Mouse (Mus musculus): ENCODE results near the gene Zswim3. TPM values are rescaled to one million over a fixed set of nuclear protein-coding genes. Genes with fewer than 3 reads are reported as not detected.
A peak's percentile ranks its signal among the peaks of the same experiment; 100 is the strongest.

The Zswim3 gene
- polyA plus RNA-seq, 1 experiment from 2014 or later: 9.9 TPM

DNA sequence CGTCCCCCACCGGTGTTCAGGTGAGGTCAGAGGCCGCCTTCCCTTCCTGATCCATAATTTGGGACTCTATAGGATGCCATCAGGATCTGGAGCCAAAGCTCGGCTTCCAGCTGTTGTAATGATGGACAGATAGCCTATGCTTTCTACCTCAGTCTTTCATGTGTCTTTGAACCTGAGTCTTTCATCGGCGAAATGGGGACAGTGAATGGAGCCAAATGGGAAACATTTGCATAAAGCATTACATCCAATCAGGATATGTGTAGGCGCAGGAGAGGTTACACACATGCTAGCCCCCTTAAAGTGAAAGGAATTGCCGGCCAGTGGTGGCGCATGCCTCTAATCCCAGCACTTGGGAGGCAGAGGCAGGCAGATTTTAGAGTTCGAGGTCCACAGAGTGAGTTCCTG, 18.3 kb downstream of the Zswim3 start:
- Histone ChIP-seq H3K36me3 (peaks cover 60% of the 10 kb centered on the region), H3K27me3 (ENCODE audit: low read depth, poor library complexity, severe bottlenecking) (no peaks in the 10 kb centered on the region), H3K4me1 (peaks cover 12% of the 10 kb centered on the region), H3K4me3 (peak overlapping the region; percentile 85), H3K27ac (peak overlapping the region; percentile 85), H3K9me3 (replicated peaks) (no peaks in the 10 kb centered on the region)
- WGBS: 4% methylated on average over 10 of the region's 10 CpGs
- DNase-seq (ENCODE audit: low spot score): no peak

DNA sequence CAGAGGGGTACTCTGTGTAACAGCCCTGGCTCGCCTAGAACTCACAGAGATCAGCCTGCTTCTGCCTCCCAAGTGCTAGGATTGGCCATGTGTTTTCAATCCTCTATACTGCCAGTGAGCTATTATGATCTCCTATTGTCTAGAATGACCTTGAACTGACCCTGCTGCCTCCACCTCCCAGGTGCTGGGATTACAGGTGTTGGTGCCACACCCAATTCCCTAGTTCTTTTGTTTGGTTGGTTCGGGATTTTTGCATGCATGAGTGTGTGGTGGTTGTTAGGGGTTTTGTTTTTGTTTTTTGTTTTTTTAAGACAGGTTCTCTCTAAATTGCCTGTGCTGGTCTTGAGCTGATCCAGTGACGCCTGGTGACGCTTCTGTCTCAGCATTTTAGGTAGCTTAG, 19.1 kb downstream of the Zswim3 start:
- H3K4me3 ChIP-seq: peak overlapping the region; percentile 85; the same call in 1 of the 2 replicates

DNA sequence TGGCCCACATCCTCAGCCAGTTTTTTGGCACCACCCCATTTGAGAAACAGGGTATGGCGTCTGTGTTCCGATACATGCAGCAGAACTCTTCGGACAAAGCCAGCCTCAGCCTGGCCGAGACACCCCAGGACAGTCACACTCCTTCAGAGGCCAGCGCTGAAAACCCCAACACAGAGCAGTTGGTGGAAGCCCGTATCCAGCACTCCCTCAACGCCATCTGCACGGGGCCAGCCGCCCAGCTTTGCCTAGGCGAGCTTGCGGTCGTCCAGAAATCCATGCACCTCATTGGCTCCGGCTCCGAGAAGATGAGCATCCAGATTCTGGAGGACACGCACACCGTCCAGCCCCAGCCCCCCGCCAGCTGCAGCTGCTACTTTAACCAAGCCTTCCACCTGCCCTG, 20.6 kb downstream of the Zswim3 start:
- Histone ChIP-seq H3K4me1 (peaks cover 12% of the 10 kb centered on the region), H3K27me3 (ENCODE audit: low read depth, poor library complexity, severe bottlenecking) (no peaks in the 10 kb centered on the region), H3K27ac (no peak overlapping the region), H3K4me3 (no peak overlapping the region), H3K9me3 (replicated peaks) (no peaks in the 10 kb centered on the region), H3K36me3 (peaks cover 61% of the 10 kb centered on the region)
- 95% methylated on average over 17 of the region's 17 CpGs for WGBS
- no peak for DNase-seq (ENCODE audit: low spot score)

More for the DNA sequence above, 19.1 kb downstream of the Zswim3 start:
- Histone ChIP-seq H3K27me3 (ENCODE audit: low read depth, poor library complexity, severe bottlenecking) (no peaks in the 10 kb centered on the region), H3K9me3 (replicated peaks) (no peaks in the 10 kb centered on the region), H3K4me1 (peaks cover 12% of the 10 kb centered on the region), H3K27ac (no peak overlapping the region), H3K36me3 (peaks cover 67% of the 10 kb centered on the region)
- no peak for DNase-seq (ENCODE audit: low spot score)
- WGBS: 97% methylated on average over 4 of the region's 4 CpGs

DNA sequence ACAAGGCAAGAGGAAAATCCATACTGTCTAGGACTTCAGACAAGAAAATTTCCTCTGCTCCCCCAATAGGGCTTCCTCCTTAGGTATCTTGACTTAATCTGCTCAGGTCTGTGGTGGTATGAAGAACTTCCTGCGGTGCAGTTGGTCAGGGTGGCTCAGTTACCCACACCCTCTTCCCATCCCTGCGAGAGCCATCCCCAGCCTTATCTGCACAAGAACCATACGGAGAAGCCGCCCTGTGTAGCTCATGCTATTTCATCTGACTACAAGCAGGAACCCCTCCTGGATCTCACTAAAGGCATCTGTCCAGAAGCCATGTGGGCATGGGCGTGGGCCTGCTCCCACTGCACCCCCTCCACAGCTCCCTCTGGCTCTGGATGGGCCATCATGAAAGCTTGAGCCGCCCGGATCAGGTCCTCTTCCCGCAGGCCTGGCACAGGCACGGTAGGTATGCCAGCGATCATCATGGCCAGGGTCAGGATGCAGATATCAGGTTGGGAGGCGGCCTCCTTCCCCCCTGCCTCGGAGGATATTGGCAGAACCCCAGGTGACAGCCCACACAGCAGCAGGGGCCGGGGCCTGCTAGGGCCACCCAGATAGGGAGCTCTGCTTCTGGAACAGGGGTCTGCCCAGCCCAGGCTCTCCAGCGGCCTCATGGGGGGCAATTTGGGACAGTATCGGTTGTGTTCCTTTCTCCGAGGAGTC, 22.4 kb downstream of the Zswim3 start:
- 89% methylated on average over 16 of the region's 16 CpGs for WGBS

DNA sequence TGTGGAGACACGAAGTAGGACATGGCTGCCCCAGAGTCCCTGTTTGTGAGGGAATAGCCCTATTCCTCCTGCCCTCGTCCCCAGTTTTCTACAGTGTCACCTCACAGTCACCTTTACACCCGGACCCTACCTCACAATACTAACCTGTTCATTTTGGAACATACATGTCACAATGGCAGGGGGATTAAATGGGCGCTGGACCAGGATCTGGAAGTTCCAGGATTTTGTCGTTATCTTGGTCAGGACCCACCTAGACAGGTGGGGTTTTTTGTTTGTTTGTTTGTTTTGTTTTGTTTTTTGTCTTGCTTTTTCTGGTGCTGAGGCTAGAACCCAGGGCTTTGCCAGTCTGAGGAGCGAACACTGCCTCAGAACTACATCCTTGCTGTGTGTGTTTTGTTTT, 23.5 kb downstream of the Zswim3 start, which contains the start of gene Spata25:
Gene Spata25 (minus strand): TSS at position 101 of the 400 bp plus-strand sequence.
- DNase-seq (ENCODE audit: low spot score): no peak
- Histone ChIP-seq H3K4me3 (no peak within 1 kb of the TSS; the same call in 1 of the 2 replicates), H3K27ac (no peak within 1 kb of the TSS), H3K9me3 (replicated peaks) (no peaks in the 10 kb centered on the region), H3K36me3 (peaks cover 47% of the 10 kb centered on the region), H3K4me1 (peaks cover 17% of the 10 kb centered on the region), H3K27me3 (ENCODE audit: low read depth, poor library complexity, severe bottlenecking) (no peaks in the 10 kb centered on the region)
- 85% methylated on average over 6 of the region's 6 CpGs for WGBS

More for the DNA sequence above, 22.4 kb downstream of the Zswim3 start:
- no peak for DNase-seq (ENCODE audit: low spot score)
- Histone ChIP-seq H3K9me3 (replicated peaks) (no peaks in the 10 kb centered on the region), H3K27ac (no peak overlapping the region), H3K36me3 (peaks cover 47% of the 10 kb centered on the region), H3K27me3 (ENCODE audit: low read depth, poor library complexity, severe bottlenecking) (no peaks in the 10 kb centered on the region), H3K4me1 (peaks cover 10% of the 10 kb centered on the region), H3K4me3 (no peak overlapping the region; the same call in 1 of the 2 replicates)

DNA sequence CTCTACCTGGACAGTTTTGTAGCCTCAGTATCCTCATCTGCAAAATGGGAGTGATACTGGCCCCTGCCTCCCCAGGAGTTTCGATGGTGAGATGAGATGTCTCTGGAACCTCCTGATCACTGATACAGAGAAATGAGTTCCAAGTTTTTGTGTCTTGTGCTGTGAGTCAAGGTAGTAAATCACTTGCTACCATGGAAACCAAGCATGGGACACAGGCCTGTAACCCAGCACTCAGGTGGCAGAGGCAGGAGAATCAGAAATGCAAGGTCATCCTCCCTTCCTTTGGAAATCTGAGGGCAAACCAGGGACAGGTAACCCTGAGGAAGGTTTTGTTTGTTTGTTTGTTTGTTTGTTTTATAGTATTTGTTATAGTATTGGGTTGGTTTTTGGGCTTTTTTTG, 24.2 kb downstream of the Zswim3 start:
- Histone ChIP-seq H3K27ac (no peak overlapping the region), H3K27me3 (ENCODE audit: low read depth, poor library complexity, severe bottlenecking) (no peaks in the 10 kb centered on the region), H3K36me3 (peaks cover 47% of the 10 kb centered on the region), H3K4me3 (no peak overlapping the region), H3K4me1 (peaks cover 15% of the 10 kb centered on the region), H3K9me3 (replicated peaks) (no peaks in the 10 kb centered on the region)
- WGBS: 89% methylated on average over 1 of the region's 1 CpGs
- DNase-seq (ENCODE audit: low spot score): no peak

DNA sequence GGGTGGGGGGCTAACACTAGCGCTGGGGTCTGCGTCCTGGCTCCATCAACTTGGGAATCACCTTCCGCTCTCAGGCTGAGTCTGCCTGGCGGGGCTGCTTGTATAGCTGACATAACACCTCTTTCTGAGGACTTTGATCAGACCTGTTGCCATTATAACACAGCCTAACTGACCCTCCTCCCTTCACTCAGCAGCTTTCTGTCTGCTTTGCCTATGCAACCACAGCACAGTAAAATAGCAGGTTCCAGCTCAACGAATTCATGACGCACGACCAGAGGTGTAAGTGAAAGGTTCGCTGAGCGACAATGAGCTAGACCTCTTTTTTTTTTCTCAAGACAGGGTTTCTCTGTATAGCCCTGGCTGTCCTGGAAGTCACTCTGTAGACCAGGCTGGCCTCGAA, 26.1 kb downstream of the Zswim3 start:
- Histone ChIP-seq H3K36me3 (peaks cover 38% of the 10 kb centered on the region), H3K27ac (no peak overlapping the region), H3K4me1 (peaks cover 27% of the 10 kb centered on the region), H3K9me3 (replicated peaks) (no peaks in the 10 kb centered on the region), H3K27me3 (ENCODE audit: low read depth, poor library complexity, severe bottlenecking) (no peaks in the 10 kb centered on the region), H3K4me3 (no peak overlapping the region)
- WGBS: 90% methylated on average over 10 of the region's 10 CpGs
- DNase-seq (ENCODE audit: low spot score): no peak

DNA sequence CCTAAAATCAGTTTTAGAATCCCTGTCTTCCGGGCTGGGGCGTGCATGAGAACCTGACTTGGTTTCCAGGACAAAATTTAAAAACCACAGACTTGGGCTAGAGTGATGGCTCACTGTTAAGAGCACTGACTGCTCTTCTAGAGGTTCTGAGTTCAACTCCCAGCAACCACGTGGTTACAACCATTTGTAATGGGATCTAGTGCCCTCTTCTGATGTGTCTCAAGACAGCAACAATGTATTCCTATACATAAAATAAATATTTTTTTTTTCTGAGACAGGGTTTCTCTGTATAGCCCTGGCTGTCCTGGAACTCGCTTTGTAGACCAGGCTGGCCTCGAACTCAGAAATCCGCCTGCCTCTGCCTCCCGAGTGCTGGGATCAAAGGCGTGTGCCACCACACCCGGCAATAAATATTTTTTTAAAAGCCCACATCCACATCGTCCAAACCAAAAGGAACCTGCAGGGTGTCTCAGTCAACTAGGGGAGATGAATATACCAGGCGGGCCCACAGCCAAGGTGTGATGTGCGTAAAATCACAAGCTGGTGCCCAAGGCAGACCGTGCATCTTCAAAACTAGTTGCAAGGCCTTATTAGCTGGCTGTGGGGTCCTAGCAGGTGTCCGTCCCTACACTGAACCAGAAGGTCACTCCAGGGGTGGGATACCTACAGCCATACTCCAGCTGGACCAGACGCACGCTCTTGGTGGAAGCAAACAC, 27.3 kb downstream of the Zswim3 start:
- Histone ChIP-seq H3K4me3 (peak overlapping the region; percentile 88), H3K27me3 (ENCODE audit: low read depth, poor library complexity, severe bottlenecking) (no peaks in the 10 kb centered on the region), H3K4me1 (peaks cover 27% of the 10 kb centered on the region), H3K9me3 (replicated peaks) (no peaks in the 10 kb centered on the region), H3K27ac (peak overlapping the region; percentile 93), H3K36me3 (peaks cover 37% of the 10 kb centered on the region)
- no peak for DNase-seq (ENCODE audit: low spot score)
- WGBS: 65% methylated on average over 16 of the region's 16 CpGs

DNA sequence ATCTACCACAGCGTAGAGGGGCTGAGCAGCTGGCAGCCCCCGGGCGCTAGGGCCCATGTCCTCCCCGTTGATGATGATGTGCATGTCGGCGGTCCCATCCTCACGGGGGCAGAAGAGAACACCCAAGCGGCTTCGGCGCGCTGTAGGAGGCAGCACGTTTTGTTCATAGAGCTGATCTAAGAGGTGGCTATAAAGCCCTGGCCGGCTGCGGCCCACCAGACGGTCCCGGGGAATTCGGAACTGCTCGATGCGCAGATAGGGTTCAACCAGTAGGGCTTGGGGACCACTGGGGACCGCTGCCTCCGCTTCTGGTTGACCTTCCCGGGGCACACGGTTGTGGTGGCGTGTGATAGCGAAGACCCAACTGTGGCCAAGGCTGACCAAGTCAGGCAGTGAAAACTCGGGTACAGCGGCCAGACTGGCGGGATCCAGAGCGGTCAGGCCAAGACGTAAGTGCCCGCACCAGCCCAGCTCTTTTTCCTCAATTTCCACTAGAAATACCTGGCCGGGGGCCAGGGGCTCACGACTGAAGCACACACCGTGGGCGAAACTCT, 27.9 kb downstream of the Zswim3 start, which contains the start of gene Ctsa:
Gene Ctsa (plus strand): TSS at position 126 of the 554 bp plus-strand sequence.
- H3K4me3 ChIP-seq: peak within 1 kb of the TSS; percentile 88
- 1% methylated on average over 35 of the region's 35 CpGs for WGBS
- peak within 1 kb of the TSS; percentile 93 for H3K27ac ChIP-seq
- peaks cover 37% of the 10 kb centered on the region for H3K36me3 ChIP-seq
- peak; percentile 79 for DNase-seq (ENCODE audit: low spot score)
- H3K27me3 ChIP-seq (ENCODE audit: low read depth, poor library complexity, severe bottlenecking): no peaks in the 10 kb centered on the region
- peaks cover 27% of the 10 kb centered on the region for H3K4me1 ChIP-seq
- H3K9me3 ChIP-seq (replicated peaks): no peaks in the 10 kb centered on the region

DNA sequence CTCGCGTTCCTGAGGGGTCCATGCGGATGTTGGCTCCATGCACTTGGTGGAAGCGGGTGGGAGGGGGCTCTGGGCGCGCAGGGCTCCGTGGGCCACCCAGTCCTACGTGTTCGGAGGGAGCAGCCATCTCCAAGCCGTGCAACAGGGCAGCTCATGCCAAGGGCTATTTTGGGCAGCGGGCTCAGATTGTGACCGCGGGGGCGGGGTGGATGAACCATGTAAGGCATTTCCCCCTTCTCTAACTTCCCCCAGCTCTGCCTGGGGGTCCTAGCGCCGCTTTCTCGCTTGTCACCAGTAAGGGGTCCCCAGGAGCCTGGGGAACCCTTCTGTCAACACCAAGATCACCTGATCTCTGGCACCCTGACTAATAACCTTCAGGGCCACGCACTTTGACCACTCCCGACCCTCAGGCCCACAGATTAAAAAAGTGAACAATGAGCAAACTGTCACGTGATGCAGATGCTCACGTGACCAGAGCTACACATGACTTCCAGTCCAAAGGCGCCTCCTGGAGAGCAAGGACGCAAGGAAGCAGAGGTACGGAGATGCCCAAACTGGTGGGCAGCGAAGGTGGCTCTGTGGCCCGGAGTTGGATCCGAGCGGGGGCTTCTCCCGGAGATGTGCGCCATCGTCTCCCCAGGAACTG, 28.5 kb downstream of the Zswim3 start, which contains the start of gene Neurl2:
Gene Neurl2 (minus strand): TSS at position 143 of the 646 bp plus-strand sequence.
- peak; percentile 96 for DNase-seq (ENCODE audit: low spot score)
- Histone ChIP-seq H3K4me3 (peak within 1 kb of the TSS; percentile 88), H3K27me3 (ENCODE audit: low read depth, poor library complexity, severe bottlenecking) (no peaks in the 10 kb centered on the region), H3K9me3 (replicated peaks) (no peaks in the 10 kb centered on the region), H3K27ac (peak within 1 kb of the TSS; percentile 93), H3K4me1 (peaks cover 27% of the 10 kb centered on the region), H3K36me3 (peaks cover 37% of the 10 kb centered on the region)
- under 1% methylated on average over 31 of the region's 31 CpGs for WGBS

DNA sequence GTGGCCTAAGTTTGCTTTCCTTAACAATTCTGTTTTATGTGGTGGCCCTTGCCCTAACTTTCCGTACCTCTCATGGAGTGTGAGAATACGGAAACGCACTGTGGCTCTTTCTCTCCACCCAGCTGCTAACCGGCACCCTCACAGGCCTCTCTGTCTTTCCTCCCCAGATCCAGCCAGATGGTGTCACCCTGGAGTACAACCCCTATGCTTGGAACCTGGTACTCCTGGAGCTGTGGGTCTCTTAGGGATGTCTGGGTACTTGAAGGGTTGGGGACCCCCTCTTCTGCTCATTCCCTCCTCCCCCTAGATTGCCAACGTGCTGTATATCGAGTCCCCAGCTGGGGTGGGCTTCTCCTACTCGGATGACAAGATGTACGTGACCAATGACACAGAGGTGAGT, 29.6 kb downstream of the Zswim3 start:
- peaks cover 42% of the 10 kb centered on the region for H3K36me3 ChIP-seq
- H3K9me3 ChIP-seq (replicated peaks): no peaks in the 10 kb centered on the region
- peak overlapping the region; percentile 88 for H3K4me3 ChIP-seq
- peak overlapping the region; percentile 93 for H3K27ac ChIP-seq
- WGBS: 52% methylated on average over 8 of the region's 8 CpGs
- H3K4me1 ChIP-seq: peaks cover 27% of the 10 kb centered on the region
- no peak for DNase-seq (ENCODE audit: low spot score)
- H3K27me3 ChIP-seq (ENCODE audit: low read depth, poor library complexity, severe bottlenecking): no peaks in the 10 kb centered on the region

DNA sequence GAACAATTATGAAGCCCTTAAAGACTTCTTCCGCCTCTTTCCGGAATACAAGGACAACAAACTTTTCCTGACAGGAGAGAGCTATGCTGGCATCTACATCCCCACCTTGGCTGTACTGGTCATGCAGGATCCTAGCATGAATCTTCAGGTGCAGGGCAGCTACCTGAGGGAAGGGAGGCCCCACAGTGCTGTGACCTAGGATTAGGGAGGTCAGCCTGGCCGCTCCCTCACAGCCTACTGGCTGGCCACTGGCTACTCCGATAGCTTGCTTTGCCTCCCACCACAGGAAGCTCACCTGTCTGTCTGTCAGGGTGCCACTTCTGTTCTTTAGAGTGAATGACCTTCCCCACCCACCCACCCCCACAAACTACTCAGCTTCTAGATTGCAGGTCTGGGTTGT, 30.3 kb downstream of the Zswim3 start:
- Histone ChIP-seq H3K36me3 (peaks cover 49% of the 10 kb centered on the region), H3K4me1 (peaks cover 27% of the 10 kb centered on the region), H3K9me3 (replicated peaks) (no peaks in the 10 kb centered on the region), H3K27me3 (ENCODE audit: low read depth, poor library complexity, severe bottlenecking) (no peaks in the 10 kb centered on the region), H3K27ac (no peak overlapping the region), H3K4me3 (peak overlapping the region; percentile 88; the same call in 1 of the 2 replicates)
- WGBS: 97% methylated on average over 4 of the region's 4 CpGs
- no peak for DNase-seq (ENCODE audit: low spot score)
